Mouse (Mus musculus) mature B cell (primary cell): ENCODE measurements around the gene Spata18.

Experiments
- in situ Hi-C: fragments of 300-500 bp; cut with MboI; formaldehyde crosslinking; loops from 2 replicates; pipeline ENCODE4 v1.14.3; 2019

Gene Spata18

GRCm38 (mm10) chr5:73651855-73652201 lies 649 bp downstream of the Spata18 start:
- in situ Hi-C loops: no loop called here

GRCm38 (mm10) chr5:73666695-73667094 lies 15.5 kb downstream of the Spata18 start:
- in situ Hi-C loops: no loop called here

GRCm38 (mm10) chr5:73667877-73668276 lies 16.7 kb downstream of the Spata18 start:
- in situ Hi-C loops: no loop called here

- in situ Hi-C loops: no loop called here
These were observed 18.2 kb downstream of the Spata18 start for GRCm38 (mm10) chr5:73669386-73669785.

GRCm38 (mm10) chr5:73675604-73676003 lies 24.4 kb downstream of the Spata18 start:
- in situ Hi-C loops: no loop called here

GRCm38 (mm10) chr5:73676626-73677025 lies 25.4 kb downstream of the Spata18 start:
- in situ Hi-C loops: no loop called here

- in situ Hi-C loops: no loop called here
These were observed 32.0 kb downstream of the Spata18 start for GRCm38 (mm10) chr5:73683221-73683620.

- in situ Hi-C loops: no loop called here
These were observed 32.7 kb downstream of the Spata18 start for GRCm38 (mm10) chr5:73683706-73684409.

- in situ Hi-C loops: no loop called here
These were observed 35.0 kb downstream of the Spata18 start for GRCm38 (mm10) chr5:73686149-73686548.

GRCm38 (mm10) chr5:73688576-73688975 lies 37.4 kb downstream of the Spata18 start:
- in situ Hi-C loops: no loop called here

GRCm38 (mm10) chr5:73690146-73690545 lies 39.0 kb downstream of the Spata18 start:
- in situ Hi-C loops: no loop called here

- in situ Hi-C loops: no loop called here
These were observed 40.7 kb downstream of the Spata18 start for GRCm38 (mm10) chr5:73691723-73692520.

GRCm38 (mm10) chr5:73693778-73694177 lies 42.6 kb downstream of the Spata18 start:
- in situ Hi-C loops: no loop called here

- in situ Hi-C loops: no loop called here
These were observed 43.3 kb downstream of the Spata18 start for GRCm38 (mm10) chr5:73694254-73695015.

- in situ Hi-C loops: no loop called here
These were observed 46.5 kb downstream of the Spata18 start for GRCm38 (mm10) chr5:73697700-73698099.

- in situ Hi-C loops: no loop called here
These were observed 50.1 kb downstream of the Spata18 start for GRCm38 (mm10) chr5:73701063-73701890.

- in situ Hi-C loops: no loop called here
These were observed 50.9 kb downstream of the Spata18 start for GRCm38 (mm10) chr5:73701946-73702710.

GRCm38 (mm10) chr5:73703096-73703495 lies 51.9 kb downstream of the Spata18 start:
- in situ Hi-C loops: no loop called here

GRCm38 (mm10) chr5:73704263-73704662 lies 53.1 kb downstream of the Spata18 start:
- in situ Hi-C loops: no loop called here

GRCm38 (mm10) chr5:73704757-73705156 lies 53.6 kb downstream of the Spata18 start:
- in situ Hi-C loops: no loop called here

GRCm38 (mm10) chr5:73705290-73705689 lies 54.1 kb downstream of the Spata18 start:
- in situ Hi-C loops: no loop called here
